Mouse (Mus musculus) lung, postnatal 0 days (tissue): ENCODE measurements around the gene Tmem269.

Source experiments
- CTCF ChIP-seq: IDR thresholded peaks from 2 replicates; pipeline ENCODE4 v1.5.1; 2016; ENCODE audit warnings: antibody characterized with exemption, mild to moderate bottlenecking
- EP300 ChIP-seq: IDR thresholded peaks from 2 replicates; pipeline ENCODE4 v1.6.1; 2016; ENCODE audit warnings: antibody characterized with exemption, mild to moderate bottlenecking, control low read depth

GRCm38 (mm10) chr4:119255351-119255750 is 37.3 kb upstream of the Tmem269 start, which contains the start of gene Cldn19:
- no peak for TF ChIP-seq CTCF
- TF ChIP-seq EP300: no peak
